Mouse (Mus musculus): ENCODE results near the gene Fastkd3.
"Not testable (repeated sequence)": the region's sequence is repeated elsewhere in the genome, so short reads cannot be mapped to it uniquely, and the experiment has no call there.

Fastkd3 gene

GRCm38 (mm10) chr13:68581747-68582516, at the start of gene Fastkd3, which contains the start of gene Mtrr:
TSS of gene Fastkd3 (plus strand) at chr13:68582234.
TSS of gene Mtrr (minus strand) at chr13:68582149.
- peak; percentile 98 for DNase-seq

DNA sequence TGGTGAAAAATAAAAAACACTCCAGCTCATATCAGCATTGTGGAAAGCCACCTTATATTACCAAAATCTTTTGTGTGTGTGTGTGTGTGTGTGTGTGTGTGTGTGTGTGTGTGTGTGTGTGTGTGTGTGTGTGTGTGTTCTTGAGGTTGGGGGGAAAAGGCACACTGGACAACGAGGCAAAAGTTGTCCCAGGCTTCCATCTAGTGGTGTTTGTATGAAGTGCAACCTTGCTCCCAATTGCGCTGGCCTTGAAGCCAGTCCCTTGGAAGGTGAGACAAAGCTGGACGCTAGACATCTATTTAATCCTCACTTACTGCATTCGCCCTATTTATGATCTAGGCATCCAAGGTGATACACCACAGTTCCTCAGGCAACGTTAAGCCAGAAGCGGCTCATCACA, 28.6 kb upstream of the Fastkd3 start:
- not testable (repeated sequence) for DNase-seq

GRCm38 (mm10) chr13:68568110-68568509, 13.9 kb upstream of the Fastkd3 start:
- DNase-seq: no peak

GRCm38 (mm10) chr13:68568548-68568947, 13.5 kb upstream of the Fastkd3 start:
- no peak for DNase-seq

GRCm38 (mm10) chr13:68569589-68570336, 12.3 kb upstream of the Fastkd3 start:
- DNase-seq: peak; percentile 67

- no peak for DNase-seq
These were observed 9.8 kb upstream of the Fastkd3 start for GRCm38 (mm10) chr13:68572247-68572646.

DNA sequence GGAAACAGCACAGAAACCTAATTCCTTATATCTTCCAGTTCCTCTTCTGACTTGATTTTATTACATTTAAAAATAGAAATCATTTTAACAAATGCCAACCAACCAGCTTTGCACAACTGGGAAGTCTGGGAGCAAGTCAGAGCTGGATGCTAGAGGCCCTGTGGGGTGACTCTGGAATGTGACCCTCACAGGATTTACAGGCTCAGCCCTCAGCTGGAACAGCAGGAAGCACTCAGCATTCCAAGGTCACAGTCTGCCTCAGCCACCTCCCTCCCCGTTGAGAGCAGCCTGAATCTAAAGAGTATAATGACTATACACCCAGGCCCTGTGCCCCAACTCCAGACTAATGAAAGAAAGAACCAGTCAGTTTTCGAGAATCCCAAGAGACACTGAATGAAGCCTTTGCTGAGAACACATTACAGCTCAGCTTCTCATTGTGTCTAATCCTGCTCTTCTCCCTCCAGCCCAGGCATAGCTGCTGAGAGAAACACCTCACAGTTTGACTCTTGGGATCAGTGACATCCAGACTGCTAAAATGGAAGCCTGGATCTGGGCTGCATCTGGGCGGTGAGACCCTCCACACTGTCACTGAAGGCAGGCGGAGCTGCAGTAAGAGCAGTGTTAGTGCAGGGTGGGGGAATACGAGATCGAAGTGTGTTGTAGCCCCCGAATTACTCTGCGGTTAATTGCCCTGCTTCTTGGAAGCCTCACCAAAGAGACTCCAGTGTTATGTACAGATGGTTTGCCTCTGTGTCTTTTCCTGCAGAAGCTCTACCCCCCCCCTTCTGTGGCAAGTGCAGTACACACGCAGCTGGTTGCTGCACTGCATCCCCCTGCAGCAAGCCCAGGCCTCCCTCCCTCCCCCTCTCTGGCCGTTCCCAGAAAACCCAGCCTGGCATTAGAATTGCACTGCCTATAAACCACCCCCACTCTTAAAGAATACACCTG, 8.8 kb upstream of the Fastkd3 start:
- no peak for DNase-seq

DNA sequence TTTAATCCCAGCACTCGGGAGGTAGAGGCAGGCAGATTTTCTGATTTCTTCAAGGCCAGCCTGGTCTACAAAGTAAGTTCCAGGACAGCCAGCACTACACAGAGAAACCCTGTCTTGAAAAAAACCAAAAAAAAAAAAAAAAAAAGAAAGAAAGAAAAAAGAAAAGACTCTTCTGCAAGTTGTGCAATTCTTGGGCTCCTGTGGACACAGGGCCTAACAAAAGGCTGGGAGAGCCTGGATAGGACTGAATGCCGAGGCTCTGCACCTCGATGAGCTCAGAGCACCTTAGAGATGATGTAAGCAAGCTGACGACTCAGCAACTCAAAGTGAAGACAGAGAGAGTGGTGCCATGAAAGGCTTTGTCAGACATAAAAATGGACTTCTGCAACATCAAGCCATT, 7.6 kb upstream of the Fastkd3 start:
- DNase-seq: no peak

DNA sequence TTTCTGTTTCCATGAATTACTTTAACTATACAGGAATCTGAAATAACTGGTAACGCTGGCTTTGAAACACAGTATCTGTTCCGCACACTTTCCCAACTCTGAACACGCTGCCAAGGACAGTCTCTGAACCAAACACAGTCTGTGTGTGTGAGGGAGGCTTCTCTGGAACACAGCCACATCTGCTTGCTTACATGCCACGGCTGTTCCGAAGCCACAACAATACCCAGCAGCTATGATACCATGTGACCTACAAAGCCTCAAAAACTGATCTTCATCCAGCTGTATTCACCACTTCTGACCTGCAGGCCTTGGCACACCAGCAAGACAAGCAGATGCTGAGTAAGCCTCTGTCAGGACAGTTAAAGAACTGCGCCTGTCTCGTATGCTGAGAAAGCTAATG, 4.1 kb upstream of the Fastkd3 start:
- DNase-seq: peak; percentile 45

- DNase-seq: no peak
These were observed 821 bp upstream of the Fastkd3 start for GRCm38 (mm10) chr13:68581086-68581740.

DNA sequence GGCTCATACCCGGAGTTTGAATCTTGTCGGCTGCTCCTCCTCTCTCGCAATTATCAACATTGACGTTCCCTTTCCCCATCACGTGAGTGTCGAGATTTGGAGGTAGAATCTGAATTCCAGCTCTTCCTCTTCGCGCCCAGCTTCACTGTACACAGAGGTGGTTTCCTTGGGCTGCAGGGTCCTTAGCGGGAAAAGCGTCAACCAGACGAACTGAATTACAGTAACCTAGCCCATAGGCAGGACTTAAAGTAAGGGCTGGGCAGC, 415 bp downstream of the Fastkd3 start:
- peak; percentile 36 for DNase-seq

GRCm38 (mm10) chr13:68583961-68584360, 1.9 kb downstream of the Fastkd3 start:
- DNase-seq: no peak

GRCm38 (mm10) chr13:68585441-68585840, 3.4 kb downstream of the Fastkd3 start:
- DNase-seq: no peak

GRCm38 (mm10) chr13:68588352-68588751, 6.3 kb downstream of the Fastkd3 start:
- no peak for DNase-seq

- no peak for DNase-seq
These were observed 11.8 kb downstream of the Fastkd3 start for GRCm38 (mm10) chr13:68593797-68594196.

GRCm38 (mm10) chr13:68597199-68597598, 15.2 kb downstream of the Fastkd3 start, which contains the start of gene 1700001L19Rik:
TSS of gene 1700001L19Rik (plus strand) at chr13:68597421.
- peak; percentile 57 for DNase-seq

DNA sequence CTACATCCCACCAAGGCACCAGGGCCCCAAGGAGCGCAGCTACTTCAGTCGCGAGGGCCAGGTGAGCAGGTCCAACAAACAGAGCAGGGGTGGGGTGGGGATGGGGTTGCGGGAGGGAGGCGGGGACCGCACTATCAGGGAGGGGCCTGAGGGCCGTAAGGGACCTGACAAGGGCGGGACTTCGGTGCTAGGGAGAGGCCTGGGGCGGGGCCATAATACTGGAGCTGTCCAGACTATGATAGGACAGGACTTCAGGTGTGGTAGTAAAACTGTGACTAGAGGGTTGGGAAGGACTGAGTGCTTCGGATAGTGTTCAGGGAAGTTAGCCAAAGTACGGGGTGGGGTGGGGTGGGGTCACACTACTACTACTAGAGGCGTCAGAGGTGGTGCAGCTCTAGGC, 15.6 kb downstream of the Fastkd3 start:
- no peak for DNase-seq

- DNase-seq: no peak
These were observed 16.9 kb downstream of the Fastkd3 start for GRCm38 (mm10) chr13:68598953-68599352.

GRCm38 (mm10) chr13:68601184-68601583, 19.1 kb downstream of the Fastkd3 start:
- DNase-seq: no peak

DNA sequence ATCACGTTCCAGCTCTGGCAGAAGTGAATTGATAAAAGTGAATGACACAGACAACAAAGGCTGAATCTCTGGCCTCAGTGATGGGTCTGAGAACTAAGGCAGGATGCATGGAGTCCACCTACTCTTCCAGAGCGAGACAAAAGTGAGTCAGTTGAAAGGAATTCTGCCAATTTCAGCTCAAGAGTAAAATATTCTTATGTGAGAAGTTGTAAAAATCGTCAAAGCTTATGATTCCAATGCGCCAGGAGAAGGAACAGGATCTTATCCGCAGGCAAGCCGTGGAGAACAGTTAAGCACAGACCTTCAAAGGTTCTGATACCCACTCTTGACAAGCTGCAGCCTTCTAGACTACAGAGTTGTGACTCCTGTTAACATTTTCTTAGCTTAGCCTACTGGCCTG, 21.1 kb downstream of the Fastkd3 start:
- no peak for DNase-seq

DNA sequence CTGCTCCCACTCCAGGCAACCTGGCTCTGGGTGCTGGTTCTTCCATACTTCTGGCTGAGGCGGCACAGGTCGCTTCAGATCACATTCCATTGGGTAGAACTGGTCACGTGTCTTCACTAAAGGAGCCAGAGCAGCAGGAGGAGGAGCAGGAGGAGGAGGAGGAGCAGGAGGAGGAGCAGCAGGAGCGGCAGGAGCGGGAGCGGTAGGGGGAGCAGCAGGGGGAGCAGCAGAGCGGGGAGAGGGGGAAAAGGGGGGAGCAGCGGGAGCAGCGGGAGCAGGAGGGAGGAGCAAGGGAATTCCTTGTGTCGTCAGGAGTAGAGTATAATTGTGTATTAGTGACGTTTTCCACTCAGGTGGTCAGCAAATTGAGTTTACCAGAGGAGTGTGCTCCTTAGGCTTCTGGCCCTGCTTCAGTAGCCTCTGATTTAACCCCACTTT, 23.7 kb downstream of the Fastkd3 start:
- no peak for DNase-seq

GRCm38 (mm10) chr13:68607652-68608405, 25.8 kb downstream of the Fastkd3 start:
- DNase-seq: peak; percentile 30

Data from right cerebral cortex, postnatal 25 days (tissue).